Mouse (Mus musculus): ENCODE measurements around the gene Ncam1.

Ncam1 gene

GRCm38 (mm10) chr9:49570731-49571694 lies 227.7 kb downstream of the Ncam1 start:
- no peak for DNase-seq (ENCODE audit: extremely low read depth, low read depth)

- no peak for DNase-seq (ENCODE audit: extremely low read depth, low read depth)
Measured at GRCm38 (mm10) chr9:49570033-49570660, 228.6 kb downstream of the Ncam1 start.

GRCm38 (mm10) chr9:49565846-49566245 lies 232.9 kb downstream of the Ncam1 start:
- DNase-seq (ENCODE audit: extremely low read depth, low read depth): no peak

DNA sequence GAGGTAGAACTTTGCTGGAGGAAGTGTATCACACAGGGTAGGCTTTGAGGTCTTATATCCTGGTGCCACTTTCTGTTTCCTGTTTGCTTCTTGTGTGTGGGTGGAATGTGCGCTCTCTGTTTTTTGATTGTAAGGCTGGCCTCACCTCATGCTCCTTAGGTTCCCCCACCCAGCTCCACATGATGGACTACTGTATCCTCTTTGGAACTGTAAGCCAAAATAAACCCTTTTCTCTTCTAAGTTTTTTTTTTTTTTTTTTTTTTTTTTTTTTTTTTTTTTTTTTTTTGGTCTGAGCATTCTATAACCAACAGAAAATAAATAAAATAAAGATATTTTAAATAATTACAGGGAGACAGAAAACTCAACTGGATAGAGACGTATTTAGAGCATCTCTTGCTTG lies 239.8 kb downstream of the Ncam1 start:
- DNase-seq (ENCODE audit: extremely low read depth, low read depth): no peak

DNA sequence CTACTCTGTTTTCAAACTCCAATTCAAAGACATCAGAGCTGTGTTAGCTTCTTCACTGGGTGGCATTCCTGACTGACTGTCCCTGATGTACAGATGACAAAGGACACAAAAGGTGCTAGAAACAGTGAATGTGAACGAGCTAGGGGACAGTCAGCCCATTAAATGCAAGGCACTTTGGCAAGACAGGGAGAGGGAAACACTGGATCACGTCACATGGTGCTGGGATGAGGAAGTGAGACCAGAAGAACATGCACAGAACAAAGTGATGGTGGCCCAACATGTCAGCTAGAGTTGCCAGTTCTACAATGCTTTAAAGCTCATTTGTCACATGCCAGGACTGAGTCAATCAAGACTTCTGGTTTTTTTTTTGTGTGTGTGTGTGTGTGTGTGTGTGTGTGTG lies 247.4 kb downstream of the Ncam1 start:
- DNase-seq (ENCODE audit: extremely low read depth, low read depth): no peak

- no peak for DNase-seq (ENCODE audit: extremely low read depth, low read depth)
Measured at GRCm38 (mm10) chr9:49542593-49542992, 256.1 kb downstream of the Ncam1 start.

GRCm38 (mm10) chr9:49537814-49538213 lies 260.9 kb downstream of the Ncam1 start:
- no peak for DNase-seq (ENCODE audit: extremely low read depth, low read depth)

DNA sequence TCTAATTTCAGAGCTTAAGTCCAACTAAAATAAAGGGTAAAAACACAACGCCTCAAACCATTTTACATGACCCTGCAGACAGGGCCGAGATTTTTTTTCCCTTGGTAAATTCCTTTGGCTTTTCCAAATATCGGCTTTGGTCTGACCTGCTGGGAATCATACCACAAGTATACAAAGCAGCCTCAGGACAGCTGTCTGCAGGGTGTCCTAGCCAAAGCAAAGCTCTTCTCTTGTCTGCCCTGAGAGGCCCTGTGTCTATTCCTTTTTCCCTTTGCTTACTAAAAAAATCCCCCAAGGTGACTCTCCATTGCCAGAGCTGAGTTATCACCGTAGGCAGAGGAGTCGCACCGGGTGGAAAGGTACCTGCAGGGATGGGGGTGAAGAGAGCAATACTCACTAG lies 262.1 kb downstream of the Ncam1 start:
- no peak for DNase-seq (ENCODE audit: extremely low read depth, low read depth)

DNA sequence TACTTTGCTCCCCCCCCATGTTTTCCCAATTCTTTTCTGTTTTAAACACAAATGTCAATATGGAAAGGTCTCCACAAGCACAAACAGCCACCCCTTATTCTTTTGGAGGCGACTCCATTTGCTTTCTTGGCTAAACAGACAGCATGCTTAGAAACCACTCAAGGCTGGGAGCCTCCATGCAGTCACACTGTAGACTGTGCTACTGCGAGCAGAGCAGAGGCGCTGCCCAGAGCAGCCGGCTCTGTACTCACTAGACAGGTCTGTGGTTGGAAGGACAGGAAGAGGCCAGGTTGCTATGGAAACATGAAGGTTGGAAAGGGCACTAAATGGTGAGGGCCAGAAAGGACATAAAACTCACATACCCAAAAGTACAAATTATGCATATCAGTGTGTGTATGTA lies 263.8 kb downstream of the Ncam1 start:
- no peak for DNase-seq (ENCODE audit: extremely low read depth, low read depth)

DNA sequence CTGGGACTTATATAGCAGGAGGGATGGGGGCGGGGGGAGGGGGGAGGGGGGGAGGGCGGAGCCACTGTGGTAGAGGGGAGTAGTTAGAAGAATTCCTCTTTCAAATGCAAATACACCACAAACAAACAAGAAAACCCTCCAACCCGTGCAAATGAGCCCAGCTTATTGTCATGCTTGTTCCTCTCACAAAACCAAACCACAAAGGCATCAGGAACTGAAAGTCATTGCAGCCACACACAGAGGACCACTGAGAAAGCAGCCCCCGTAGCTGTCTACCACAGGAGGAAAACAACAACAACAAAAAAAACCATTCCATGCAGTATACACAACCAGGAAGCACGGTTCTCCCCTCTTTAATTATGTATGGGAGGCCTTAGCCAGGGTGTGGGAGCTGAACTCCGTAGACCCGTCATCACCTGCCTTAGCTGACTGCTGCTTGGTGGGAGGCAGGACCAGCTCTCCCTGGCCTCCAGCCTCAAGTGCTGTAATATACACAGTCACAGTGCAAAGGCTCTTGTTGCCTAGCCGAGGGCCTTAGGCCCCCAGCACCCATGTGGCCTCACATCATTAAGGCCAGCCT lies 264.7 kb downstream of the Ncam1 start:
- no peak for DNase-seq (ENCODE audit: extremely low read depth, low read depth)

- DNase-seq (ENCODE audit: extremely low read depth, low read depth): no peak
Measured at GRCm38 (mm10) chr9:49533455-49533854, 265.3 kb downstream of the Ncam1 start.

DNA sequence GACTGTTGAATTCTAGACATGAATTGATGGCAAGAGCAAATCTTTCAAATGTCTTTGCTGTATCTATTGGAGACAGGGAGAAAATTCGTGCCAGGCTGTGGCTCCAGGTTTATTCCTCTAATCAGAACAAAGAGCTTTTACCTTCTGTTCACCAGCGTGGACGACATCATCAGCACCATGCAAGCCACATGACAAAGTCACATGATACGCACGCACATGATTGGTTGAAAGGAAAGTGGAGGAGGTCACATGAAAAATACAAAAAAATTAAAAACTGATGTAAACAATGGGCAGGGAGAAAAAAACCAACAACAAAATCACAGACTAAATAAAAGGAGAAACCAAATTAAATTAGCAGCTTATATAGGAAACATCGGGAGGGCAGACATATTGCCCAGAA lies 266.9 kb downstream of the Ncam1 start:
- no peak for DNase-seq (ENCODE audit: extremely low read depth, low read depth)

DNA sequence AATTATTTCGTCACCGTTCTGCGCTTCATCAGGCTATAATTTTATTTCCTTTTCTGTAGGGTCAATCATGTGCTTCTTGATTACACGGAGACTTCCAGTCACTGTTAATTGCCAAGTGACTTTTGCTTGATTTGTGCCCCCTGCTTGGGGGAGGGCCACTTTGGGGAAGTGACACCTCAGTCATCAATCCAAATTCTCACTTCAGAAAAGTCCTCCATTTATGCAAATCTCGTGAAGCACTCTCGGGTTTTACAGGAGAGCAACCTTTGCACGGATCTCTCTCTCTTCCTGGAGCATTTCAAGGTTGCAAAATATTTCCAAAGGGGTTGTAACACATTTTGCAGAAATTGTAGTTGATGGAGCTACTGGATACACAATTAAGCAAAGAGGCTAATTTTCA lies 267.5 kb downstream of the Ncam1 start:
- DNase-seq (ENCODE audit: extremely low read depth, low read depth): no peak

DNA sequence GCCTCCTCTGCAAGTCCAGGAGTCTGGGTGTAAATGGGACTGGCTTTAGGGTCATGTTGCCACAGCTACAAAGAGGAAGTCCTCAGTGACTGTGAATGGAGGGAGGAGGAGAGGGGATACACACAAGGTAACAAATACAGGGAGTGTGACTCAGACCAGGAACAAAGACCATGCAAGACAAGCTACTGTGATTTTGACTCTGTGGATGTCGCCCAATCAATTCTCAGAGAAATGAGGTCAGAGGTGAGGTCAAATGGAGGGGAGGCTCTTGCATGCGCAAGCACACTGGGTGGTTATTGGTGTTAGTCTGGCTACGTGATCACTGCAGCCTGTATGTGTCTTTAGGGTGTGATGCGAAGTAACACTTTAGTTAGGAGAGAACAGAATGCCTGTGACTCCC lies 268.0 kb downstream of the Ncam1 start:
- DNase-seq (ENCODE audit: extremely low read depth, low read depth): no peak

GRCm38 (mm10) chr9:49529366-49529959 lies 269.3 kb downstream of the Ncam1 start:
- DNase-seq (ENCODE audit: extremely low read depth, low read depth): no peak

DNA sequence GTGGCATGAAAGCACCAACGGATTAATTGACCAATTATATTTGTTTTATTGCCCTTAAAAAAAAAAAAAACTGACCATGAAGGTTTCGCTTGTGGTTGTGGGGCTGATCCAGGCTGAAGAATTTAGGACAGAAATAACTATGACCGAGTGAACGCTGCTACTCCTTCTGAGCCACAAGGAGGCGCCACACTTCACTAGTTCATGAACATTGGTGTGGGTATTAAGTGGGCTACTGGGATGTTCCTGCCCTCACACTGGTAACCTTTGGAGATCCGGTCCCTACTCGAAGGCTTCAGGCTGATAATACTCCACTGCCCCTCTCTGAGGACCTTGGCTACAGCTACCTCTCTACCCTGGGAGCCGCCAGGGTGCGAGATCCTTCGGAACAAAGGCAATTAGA lies 269.8 kb downstream of the Ncam1 start:
- no peak for DNase-seq (ENCODE audit: extremely low read depth, low read depth)

GRCm38 (mm10) chr9:49528026-49528425 lies 270.7 kb downstream of the Ncam1 start:
- no peak for DNase-seq (ENCODE audit: extremely low read depth, low read depth)

- DNase-seq (ENCODE audit: extremely low read depth, low read depth): no peak
Measured at GRCm38 (mm10) chr9:49527340-49527739, 271.4 kb downstream of the Ncam1 start.

DNA sequence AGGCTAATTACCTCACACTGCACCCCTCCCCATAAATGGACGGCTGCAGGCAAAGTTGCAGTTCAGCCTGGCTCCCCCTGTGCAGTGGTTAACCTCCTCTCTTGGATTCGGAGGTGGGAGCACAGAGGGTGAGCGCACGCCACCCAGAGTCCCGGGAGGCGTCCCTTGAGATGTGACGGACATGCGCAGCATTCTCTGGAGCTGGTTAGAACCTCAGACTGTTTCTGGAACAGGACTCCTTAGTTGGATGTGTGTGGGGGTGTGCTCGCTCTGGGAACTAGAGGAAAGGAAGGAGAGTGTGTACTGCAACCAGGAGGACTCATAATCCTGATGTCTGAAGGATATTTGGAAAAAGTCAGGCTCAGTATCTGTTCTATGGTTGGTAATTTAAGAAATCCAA lies 274.0 kb downstream of the Ncam1 start:
- DNase-seq (ENCODE audit: extremely low read depth, low read depth): no peak

- DNase-seq (ENCODE audit: extremely low read depth, low read depth): no peak
Measured at GRCm38 (mm10) chr9:49523881-49524280, 274.8 kb downstream of the Ncam1 start.

GRCm38 (mm10) chr9:49514306-49514705 lies 284.4 kb downstream of the Ncam1 start:
- no peak for DNase-seq (ENCODE audit: extremely low read depth, low read depth)

- no peak for DNase-seq (ENCODE audit: extremely low read depth, low read depth)
Measured at GRCm38 (mm10) chr9:49510666-49511065, 288.1 kb downstream of the Ncam1 start.
